22 mouse cellular contexts compared by ENCODE assay signal in the genomic region with DNA sequence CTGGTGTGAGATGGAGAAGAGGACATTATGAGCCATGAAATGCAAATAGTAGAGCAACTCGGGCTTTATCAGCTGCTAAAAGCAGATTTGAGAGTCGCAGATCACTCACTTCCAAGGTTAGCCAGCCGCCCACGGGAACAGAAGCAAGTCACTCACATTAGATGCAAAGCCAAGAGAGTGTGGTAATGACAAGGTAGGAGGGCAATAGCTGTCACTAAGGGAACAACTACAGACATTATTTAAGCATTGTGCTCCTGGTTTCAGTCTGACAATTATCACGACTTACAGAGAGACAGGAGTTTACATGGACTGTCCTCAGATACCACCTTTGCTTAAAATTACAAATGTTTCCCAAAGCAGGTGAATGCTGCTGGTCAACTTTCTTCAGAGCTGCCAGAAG.
A peak's percentile ranks its signal among the peaks of the same experiment; 100 is the strongest.
DNase-seq lines count a peak whose midpoint lies in the region; ATAC-seq and TF ChIP-seq lines count a peak whose summit lies in the region.
"Had no signal": no experiment of that assay in that cellular context is flagged by ENCODE, and none has a peak within 500 bp of the region (broad histone marks: within the 10 kb centered on the region; RNA-seq: fewer than 3 reads in every experiment).

No protein-coding gene starts in this region.

- H3K4me2 ChIP-seq in forebrain, postnatal 0 days (ENCODE audit: low read depth), result no peak overlapping the region
- H3K4me2 ChIP-seq: embryonic facial prominence, embryonic 12.5 days; forebrain, embryonic 12.5 days had no signal

- no peaks in the 10 kb centered on the region for H3K27me3 ChIP-seq in heart, embryonic 10.5 days (ENCODE audit: insufficient read depth, poor library complexity, severe bottlenecking)
- no peaks in the 10 kb centered on the region for H3K27me3 ChIP-seq in forebrain, postnatal 0 days (ENCODE audit: insufficient read depth, low read length)
- H3K27me3 ChIP-seq: CH12.LX; embryonic facial prominence, embryonic 12.5 days; forebrain, embryonic 12.5 days had no signal

- TF ChIP-seq CTCF in forebrain, postnatal 0 days (IDR thresholded peaks at IDR 0.05; ENCODE audit: low read depth), result no peak

- no peaks in the 10 kb centered on the region for H3K9me3 ChIP-seq in heart, embryonic 10.5 days
- no peaks in the 10 kb centered on the region for H3K9me3 ChIP-seq in forebrain, postnatal 0 days (ENCODE audit: low read length)
- H3K9me3 ChIP-seq: embryonic facial prominence, embryonic 10.5 days; embryonic facial prominence, embryonic 12.5 days; forebrain, embryonic 10.5 days; forebrain, embryonic 12.5 days; G1E had no signal

- H3K36me3 ChIP-seq in heart, embryonic 10.5 days, result no peaks in the 10 kb centered on the region
- H3K36me3 ChIP-seq in forebrain, postnatal 0 days (ENCODE audit: insufficient read depth), result no peaks in the 10 kb centered on the region
- H3K36me3 ChIP-seq: embryonic facial prominence, embryonic 10.5 days; embryonic facial prominence, embryonic 12.5 days; forebrain, embryonic 10.5 days; forebrain, embryonic 12.5 days; G1E had no signal

- no peak overlapping the region for H3K9ac ChIP-seq in forebrain, postnatal 0 days
- H3K9ac ChIP-seq: embryonic facial prominence, embryonic 12.5 days; forebrain, embryonic 12.5 days had no signal

- WGBS in heart, embryonic 10.5 days, result 62% methylated on average over 5 of the region's 5 CpGs
- 90% methylated on average over 5 of the region's 5 CpGs for WGBS in forebrain, postnatal 0 days

- H3K27ac ChIP-seq in heart, embryonic 10.5 days, result no peak overlapping the region
- no peak overlapping the region for H3K27ac ChIP-seq in forebrain, postnatal 0 days (ENCODE audit: low read depth, low read length)
- H3K27ac ChIP-seq: embryonic facial prominence, embryonic 10.5 days; embryonic facial prominence, embryonic 12.5 days; forebrain, embryonic 10.5 days; forebrain, embryonic 12.5 days had no signal

- ATAC-seq in forebrain, postnatal 0 days, result no peak
- ATAC-seq: activated CD4-positive, CD25-positive, alpha-beta regulatory T cell, adult 4 months; CD4-positive, CD25-positive, alpha-beta regulatory T cell, adult 4 months; forebrain, embryonic 14.5 days; forebrain, embryonic 16.5 days; Patski had no signal

- H3K4me1 ChIP-seq in heart, embryonic 10.5 days, result no peaks in the 10 kb centered on the region
- H3K4me1 ChIP-seq in forebrain, postnatal 0 days (ENCODE audit: insufficient read depth), result no peaks in the 10 kb centered on the region
- H3K4me1 ChIP-seq: embryonic facial prominence, embryonic 10.5 days; embryonic facial prominence, embryonic 12.5 days; forebrain, embryonic 12.5 days had no signal

- DNase-seq in adrenal gland, adult 2 months, result peak; percentile 12
- DNase-seq in adrenal gland, adult 18-20 months (ENCODE audit: low spot score in 2 of 2), result no peak
- peak; percentile 60 for DNase-seq in heart, adult 11 months
- DNase-seq in heart, embryonic 10.5 days (ENCODE audit: low spot score), result no peak
- no peak for DNase-seq in forebrain, postnatal 0 days
- DNase-seq: adrenal gland, adult 8-10 months; B cell, adult 2 months; cerebellum, adult 11-12 months; cerebellum, adult 9-10 months; cerebellum, postnatal 10 days; cerebellum, postnatal 25 days had no signal

- no peak overlapping the region for H3K4me3 ChIP-seq in heart, embryonic 10.5 days
- H3K4me3 ChIP-seq in forebrain, postnatal 0 days (ENCODE audit: low read depth, low read length), result no peak overlapping the region
- H3K4me3 ChIP-seq: embryonic facial prominence, embryonic 10.5 days; embryonic facial prominence, embryonic 12.5 days; forebrain, embryonic 10.5 days; forebrain, embryonic 12.5 days had no signal

Comparison
In these comparisons a context has a peak if more than half of its experiments do, and no peak if none do; other contexts are left out.
1. DNase-seq: peak in adrenal gland, adult 2 months (single experiment) and heart, adult 11 months (single experiment); none in adrenal gland, adult 18-20 months (0 of 2), heart, embryonic 10.5 days (single experiment) and forebrain, postnatal 0 days (single experiment).